9 mouse cellular contexts compared by ENCODE assay signal in the genomic region with DNA sequence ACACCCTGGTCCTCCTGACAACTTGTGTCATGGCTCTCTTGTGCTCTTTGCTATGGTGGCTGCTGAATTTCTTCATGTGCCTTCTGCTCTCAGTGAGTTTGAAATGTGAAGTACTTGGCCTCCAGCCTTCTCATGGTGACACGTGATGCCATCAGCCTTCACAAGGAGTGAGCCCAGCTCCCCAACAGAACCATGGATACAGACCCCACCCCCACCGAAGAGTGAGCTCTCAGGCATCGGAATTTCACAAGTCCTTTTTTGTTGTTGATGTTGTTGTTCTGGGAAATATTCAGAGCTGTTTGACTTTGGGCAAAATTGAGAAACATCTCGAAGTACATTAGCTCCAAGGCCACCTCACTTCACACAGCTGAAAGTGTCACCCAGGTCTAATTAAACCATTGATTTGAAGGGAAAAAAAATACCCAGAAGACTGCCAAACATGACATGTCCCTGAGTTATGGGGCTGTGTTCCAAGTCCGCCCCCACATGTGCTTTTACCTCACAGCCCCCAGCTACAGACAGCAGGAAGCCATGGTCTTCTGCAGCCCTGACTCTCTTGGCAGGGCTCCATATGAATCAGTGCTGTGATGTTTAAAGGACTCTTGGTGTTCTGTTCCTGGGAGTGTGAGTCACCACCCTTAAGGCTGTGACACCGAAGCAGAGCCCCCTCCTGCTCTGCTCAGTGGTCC.
A peak's percentile ranks its signal among the peaks of the same experiment; 100 is the strongest.
DNase-seq lines count a peak whose midpoint lies in the region; ATAC-seq lines count a peak whose summit lies in the region.
"Had no signal": no experiment of that assay in that cellular context is flagged by ENCODE, and none has a peak within 500 bp of the region (broad histone marks: within the 10 kb centered on the region; RNA-seq: fewer than 3 reads in every experiment).

No protein-coding gene starts in this region.

- no peak overlapping the region for H3K9ac ChIP-seq in intestine, embryonic 16.5 days (ENCODE audit: low read depth, low read length)
- H3K9ac ChIP-seq in intestine, embryonic 15.5 days: no peak overlapping the region
- no peak overlapping the region for H3K9ac ChIP-seq in neural tube, embryonic 15.5 days (replicated peaks)
- no peak overlapping the region for H3K9ac ChIP-seq in liver, embryonic 12.5 days

- H3K27me3 ChIP-seq in intestine, embryonic 16.5 days (replicated peaks; ENCODE audit: control insufficient read depth, insufficient read depth, low read length): no peaks in the 10 kb centered on the region
- no peaks in the 10 kb centered on the region for H3K27me3 ChIP-seq in intestine, embryonic 15.5 days (replicated peaks)
- H3K27me3 ChIP-seq in neural tube, embryonic 15.5 days (replicated peaks): 0 out of 2 replicates have a peak, but pooled peaks cover 9% of the 10 kb centered on the region
- no peaks in the 10 kb centered on the region for H3K27me3 ChIP-seq in liver, embryonic 12.5 days (replicated peaks)

- no peak overlapping the region for H3K4me3 ChIP-seq in intestine, embryonic 16.5 days (ENCODE audit: low read length)
- H3K4me3 ChIP-seq in intestine, embryonic 15.5 days (replicated peaks): no peak overlapping the region
- no peak overlapping the region for H3K4me3 ChIP-seq in neural tube, embryonic 15.5 days (replicated peaks)
- H3K4me3 ChIP-seq in liver, embryonic 12.5 days: no peak overlapping the region

- H3K27ac ChIP-seq in intestine, embryonic 16.5 days (ENCODE audit: low read length): no peak overlapping the region
- no peak overlapping the region for H3K27ac ChIP-seq in intestine, embryonic 15.5 days
- H3K27ac ChIP-seq in neural tube, embryonic 15.5 days (replicated peaks): no peak overlapping the region
- H3K27ac ChIP-seq in liver, embryonic 12.5 days: no peak overlapping the region

- 71% methylated on average over 6 of the region's 6 CpGs for WGBS in intestine, embryonic 16.5 days
- 67% methylated on average over 6 of the region's 6 CpGs for WGBS in intestine, embryonic 15.5 days
- WGBS in neural tube, embryonic 15.5 days: 76% methylated on average over 6 of the region's 6 CpGs
- WGBS in liver, embryonic 12.5 days (ENCODE audit: insufficient replicate concordance): 47% methylated on average over 6 of the region's 6 CpGs

- no peaks in the 10 kb centered on the region for H3K4me1 ChIP-seq in intestine, embryonic 16.5 days (ENCODE audit: control insufficient read depth, insufficient read depth, low read length)
- H3K4me1 ChIP-seq in intestine, embryonic 15.5 days (replicated peaks): peaks cover 3% of the 10 kb centered on the region; the same call in 1 of the 2 replicates
- no peaks in the 10 kb centered on the region for H3K4me1 ChIP-seq in neural tube, embryonic 15.5 days
- H3K4me1 ChIP-seq in liver, embryonic 12.5 days: no peaks in the 10 kb centered on the region

- no peaks in the 10 kb centered on the region for H3K9me3 ChIP-seq in intestine, embryonic 16.5 days (ENCODE audit: control insufficient read depth, low read length)
- H3K9me3 ChIP-seq in intestine, embryonic 15.5 days: no peaks in the 10 kb centered on the region
- H3K9me3 ChIP-seq in neural tube, embryonic 15.5 days (replicated peaks): no peaks in the 10 kb centered on the region
- no peaks in the 10 kb centered on the region for H3K9me3 ChIP-seq in liver, embryonic 12.5 days (replicated peaks)

- no peaks in the 10 kb centered on the region for H3K36me3 ChIP-seq in intestine, embryonic 16.5 days (ENCODE audit: control insufficient read depth, insufficient read depth, low read length)
- H3K36me3 ChIP-seq in intestine, embryonic 15.5 days: no peaks in the 10 kb centered on the region
- no peaks in the 10 kb centered on the region for H3K36me3 ChIP-seq in neural tube, embryonic 15.5 days
- no peaks in the 10 kb centered on the region for H3K36me3 ChIP-seq in liver, embryonic 12.5 days

- ATAC-seq in intestine, embryonic 16.5 days: peak; percentile 53; the same call in 1 of the 2 replicates
- ATAC-seq in intestine, embryonic 15.5 days: no peak
- ATAC-seq in neural tube, embryonic 15.5 days (ENCODE audit: low FRiP score): no peak
- ATAC-seq in liver, embryonic 12.5 days: no peak
- ATAC-seq: midbrain, embryonic 16.5 days had no signal

- no peak overlapping the region for H3K4me2 ChIP-seq in intestine, embryonic 16.5 days (ENCODE audit: low read depth, low read length)
- H3K4me2 ChIP-seq in intestine, embryonic 15.5 days (replicated peaks): no peak overlapping the region
- no peak overlapping the region for H3K4me2 ChIP-seq in neural tube, embryonic 15.5 days
- H3K4me2 ChIP-seq in liver, embryonic 12.5 days: no peak overlapping the region

- DNase-seq in heart, adult 8-10 months (ENCODE audit: low spot score): peak; percentile 18
- DNase-seq in left cerebral cortex, adult 8-10 months (ENCODE audit: low spot score in 2 of 2): peak; percentile 26 to 78
- DNase-seq in right cerebral cortex, postnatal 25 days: peak; percentile 54
- DNase-seq in thymus, postnatal 10 days (ENCODE audit: low spot score in 2 of 2): no peak

Comparison
In these comparisons a context has a peak if more than half of its experiments do, and no peak if none do; other contexts are left out.
1. DNase-seq: peak in heart, adult 8-10 months (single experiment), left cerebral cortex, adult 8-10 months (2 of 2) and right cerebral cortex, postnatal 25 days (single experiment); none in thymus, postnatal 10 days (0 of 2).